Mouse (Mus musculus) hindbrain, embryonic 13.5 days (tissue): ENCODE data around the gene Pcmt1. TPM values are rescaled to one million over a fixed set of nuclear protein-coding genes. Genes with fewer than 3 reads are reported as not detected.
"Not testable (repeated sequence)": the region's sequence is repeated elsewhere in the genome, so short reads cannot be mapped to it uniquely, and the experiment has no call there.

Source experiments
- ATAC-seq: fragments of 200-750 bp; cut with Nextera tagmentation; 2 replicates; pipeline ENCODE4 v1.8.0; 2017; ENCODE audit warnings: moderate TSS enrichment; ENCODE audit not compliant: low FRiP score
- H3K27ac ChIP-seq: fragments of 300-500 bp; sonication (generic); 2 replicates; pipeline ENCODE4 v1.5.1; 2015; ENCODE audit warnings: inconsistent platforms, mild to moderate bottlenecking, moderate library complexity
- H3K27me3 ChIP-seq: fragments of 300-500 bp; sonication (generic); 2 replicates; pipeline ENCODE4 v1.6.1; 2015; ENCODE audit warnings: mild to moderate bottlenecking, inconsistent platforms
- H3K36me3 ChIP-seq: fragments of 300-500 bp; sonication (generic); 2 replicates; pipeline ENCODE4 v1.6.1; 2015; ENCODE audit warnings: mild to moderate bottlenecking, inconsistent platforms
- H3K4me1 ChIP-seq: fragments of 300-500 bp; sonication (generic); replicated peaks from 2 replicates; pipeline ENCODE4 v1.6.1; 2015; ENCODE audit warnings: inconsistent platforms
- H3K4me2 ChIP-seq: fragments of 300-500 bp; sonication (generic); 2 replicates; pipeline ENCODE4 v1.6.1; 2015; ENCODE audit warnings: inconsistent platforms, mild to moderate bottlenecking, moderate library complexity
- H3K4me3 ChIP-seq: fragments of 300-500 bp; sonication (generic); 2 replicates; pipeline ENCODE4 v1.5.1; 2015; ENCODE audit warnings: mild to moderate bottlenecking, inconsistent platforms
- H3K9ac ChIP-seq: fragments of 300-500 bp; sonication (generic); 2 replicates; pipeline ENCODE4 v1.6.1; 2015; ENCODE audit warnings: mild to moderate bottlenecking, inconsistent platforms
- H3K9me3 ChIP-seq: fragments of 300-500 bp; sonication (generic); 2 replicates; pipeline ENCODE4 v1.6.1; 2016; ENCODE audit warnings: inconsistent platforms
- WGBS: fragments of 180-500 bp; shearing (Covaris S2); methylation state at CpG from one replicate; pipeline ENCODE4 v1.1.7; 2015; 5-methylcytosine and 5-hydroxymethylcytosine counted together
- polyA plus RNA-seq: library from polyadenylated mRNA; unstranded; fragments of >200 nt; fragmentation: Nextera tagmentation; extraction: Ambion mirVana; gene quantifications from 2 replicates; pipeline ENCODE4 v1.2.1, GENCODE M21; 2015

The Pcmt1 gene
- polyA plus RNA-seq, 1 experiment from 2014 or later = 171 TPM

GRCm38 (mm10) chr10:7630951-7631720 is 49.8 kb downstream of the Pcmt1 start:
- H3K4me2 ChIP-seq = no peak overlapping the region
- no peaks in the 10 kb centered on the region for H3K27me3 ChIP-seq
- peaks cover 51% of the 10 kb centered on the region for H3K36me3 ChIP-seq
- WGBS = 83% methylated on average over 16 of the region's 16 CpGs
- H3K4me3 ChIP-seq = no peak overlapping the region
- H3K9ac ChIP-seq = no peak overlapping the region
- H3K9me3 ChIP-seq = no peaks in the 10 kb centered on the region
- ATAC-seq = no peak
- no peak overlapping the region for H3K27ac ChIP-seq
- no peaks in the 10 kb centered on the region for H3K4me1 ChIP-seq

- WGBS = 92% methylated on average over 5 of the region's 5 CpGs
- Histone ChIP-seq H3K27ac (no peak overlapping the region), H3K9ac (no peak overlapping the region), H3K9me3 (no peaks in the 10 kb centered on the region), H3K4me2 (no peak overlapping the region), H3K36me3 (peaks cover 53% of the 10 kb centered on the region), H3K27me3 (no peaks in the 10 kb centered on the region), H3K4me3 (no peak overlapping the region), H3K4me1 (no peaks in the 10 kb centered on the region)
- ATAC-seq = no peak
Measured at GRCm38 (mm10) chr10:7630286-7630685, 50.6 kb downstream of the Pcmt1 start.

- Histone ChIP-seq H3K9me3 (no peaks in the 10 kb centered on the region), H3K4me1 (no peaks in the 10 kb centered on the region), H3K4me2 (no peak overlapping the region), H3K27ac (no peak overlapping the region), H3K36me3 (peaks cover 57% of the 10 kb centered on the region), H3K27me3 (no peaks in the 10 kb centered on the region), H3K4me3 (no peak overlapping the region), H3K9ac (no peak overlapping the region)
- ATAC-seq = no peak
- 96% methylated on average over 4 of the region's 4 CpGs for WGBS
Measured at GRCm38 (mm10) chr10:7629092-7629491, 51.8 kb downstream of the Pcmt1 start.

- Histone ChIP-seq H3K27ac (no peak overlapping the region), H3K9me3 (no peaks in the 10 kb centered on the region), H3K9ac (no peak overlapping the region), H3K4me2 (no peak overlapping the region), H3K4me1 (no peaks in the 10 kb centered on the region), H3K36me3 (peaks cover 45% of the 10 kb centered on the region), H3K4me3 (no peak overlapping the region), H3K27me3 (no peaks in the 10 kb centered on the region)
- 97% methylated on average over 3 of the region's 3 CpGs for WGBS
- ATAC-seq = no peak
Measured at GRCm38 (mm10) chr10:7623861-7624518, 56.9 kb downstream of the Pcmt1 start.

- 94% methylated on average over 3 of the region's 3 CpGs for WGBS
- Histone ChIP-seq H3K9ac (no peak overlapping the region), H3K4me2 (no peak overlapping the region), H3K36me3 (peaks cover 32% of the 10 kb centered on the region), H3K4me3 (no peak overlapping the region), H3K27ac (no peak overlapping the region), H3K9me3 (no peaks in the 10 kb centered on the region), H3K27me3 (no peaks in the 10 kb centered on the region), H3K4me1 (no peaks in the 10 kb centered on the region)
- ATAC-seq = no peak
Measured at GRCm38 (mm10) chr10:7622378-7622777, 58.6 kb downstream of the Pcmt1 start.

DNA sequence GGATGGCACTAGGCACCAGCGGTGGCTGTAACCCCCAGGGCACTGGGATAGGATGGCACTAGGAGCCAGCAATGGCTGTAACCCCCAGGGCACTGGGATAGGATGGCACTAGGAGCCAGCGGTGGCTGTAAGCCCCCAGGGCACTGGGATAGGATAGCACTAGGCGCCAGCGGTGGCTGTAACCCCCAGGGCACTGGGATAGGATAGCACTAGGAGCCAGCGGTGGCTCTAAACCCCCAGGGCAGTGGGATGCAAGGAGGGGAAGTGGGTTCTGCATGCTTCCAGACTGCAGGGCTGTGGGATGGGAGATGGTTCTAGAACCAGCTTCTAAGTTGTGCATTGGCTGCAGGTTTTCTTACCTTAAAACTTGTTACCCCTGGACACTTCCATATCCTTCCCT is 60.2 kb downstream of the Pcmt1 start:
- Histone ChIP-seq H3K4me3 (no peak overlapping the region), H3K9me3 (no peaks in the 10 kb centered on the region), H3K4me1 (no peaks in the 10 kb centered on the region), H3K36me3 (peaks cover 33% of the 10 kb centered on the region), H3K4me2 (no peak overlapping the region), H3K27me3 (no peaks in the 10 kb centered on the region), H3K9ac (no peak overlapping the region), H3K27ac (no peak overlapping the region)
- ATAC-seq = no peak
- 68% methylated on average over 5 of the region's 5 CpGs for WGBS

GRCm38 (mm10) chr10:7619821-7620241 is 61.1 kb downstream of the Pcmt1 start:
- Histone ChIP-seq H3K4me1 (no peaks in the 10 kb centered on the region), H3K27me3 (no peaks in the 10 kb centered on the region), H3K4me2 (no peak overlapping the region), H3K36me3 (peaks cover 36% of the 10 kb centered on the region), H3K9ac (no peak overlapping the region), H3K4me3 (no peak overlapping the region), H3K27ac (no peak overlapping the region), H3K9me3 (peaks cover 1% of the 10 kb centered on the region)
- WGBS = 61% methylated on average over 3 of the region's 5 CpGs
- ATAC-seq = peak; percentile 54; the same call in 1 of the 2 replicates

DNA sequence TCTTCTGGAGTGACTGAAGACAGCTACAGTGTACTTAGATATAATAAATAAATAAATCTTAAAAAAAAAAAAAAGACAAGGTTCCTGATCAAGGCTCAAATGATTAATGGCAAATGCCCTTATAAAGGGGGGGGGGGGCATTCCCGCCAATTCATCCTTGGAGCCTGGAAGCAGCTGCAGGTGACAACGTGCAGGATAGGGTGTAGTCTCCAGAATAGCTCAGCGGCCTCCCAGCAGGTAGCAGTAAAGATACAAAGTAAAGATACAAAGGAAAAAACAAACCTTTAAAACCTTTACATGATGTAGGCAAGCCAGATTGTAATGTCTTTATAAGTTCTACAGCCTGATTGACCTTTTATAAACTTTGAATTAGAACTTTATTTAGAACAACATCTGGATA is 63.4 kb downstream of the Pcmt1 start:
- not testable (repeated sequence) for H3K27ac ChIP-seq, H3K4me1 ChIP-seq, H3K4me2 ChIP-seq, H3K27me3 ChIP-seq, H3K9me3 ChIP-seq, H3K9ac ChIP-seq, ATAC-seq, H3K4me3 ChIP-seq
- 25% methylated on average over 3 of the region's 3 CpGs for WGBS
- peaks cover 26% of the 10 kb centered on the region for H3K36me3 ChIP-seq

GRCm38 (mm10) chr10:7617146-7617545 is 63.8 kb downstream of the Pcmt1 start:
- H3K4me1 ChIP-seq, H3K9me3 ChIP-seq, ATAC-seq, H3K4me2 ChIP-seq, H3K4me3 ChIP-seq, H3K27ac ChIP-seq, H3K27me3 ChIP-seq, H3K9ac ChIP-seq: not testable (repeated sequence)
- peaks cover 22% of the 10 kb centered on the region for H3K36me3 ChIP-seq
- 87% methylated on average over 11 of the region's 11 CpGs for WGBS

GRCm38 (mm10) chr10:7614834-7615233 is 66.1 kb downstream of the Pcmt1 start:
- Histone ChIP-seq H3K4me1 (no peaks in the 10 kb centered on the region), H3K27ac (no peak overlapping the region), H3K9me3 (peaks cover 5% of the 10 kb centered on the region), H3K4me3 (no peak overlapping the region), H3K27me3 (no peaks in the 10 kb centered on the region), H3K9ac (no peak overlapping the region), H3K36me3 (peaks cover 33% of the 10 kb centered on the region), H3K4me2 (no peak overlapping the region)
- WGBS = 84% methylated on average over 8 of the region's 8 CpGs
- ATAC-seq = no peak

- H3K9ac ChIP-seq, H3K27me3 ChIP-seq, H3K9me3 ChIP-seq, ATAC-seq, H3K4me1 ChIP-seq, H3K4me2 ChIP-seq, H3K27ac ChIP-seq, H3K4me3 ChIP-seq: not testable (repeated sequence)
- peaks cover 47% of the 10 kb centered on the region for H3K36me3 ChIP-seq
Measured at GRCm38 (mm10) chr10:7612210-7612609, 68.7 kb downstream of the Pcmt1 start.

DNA sequence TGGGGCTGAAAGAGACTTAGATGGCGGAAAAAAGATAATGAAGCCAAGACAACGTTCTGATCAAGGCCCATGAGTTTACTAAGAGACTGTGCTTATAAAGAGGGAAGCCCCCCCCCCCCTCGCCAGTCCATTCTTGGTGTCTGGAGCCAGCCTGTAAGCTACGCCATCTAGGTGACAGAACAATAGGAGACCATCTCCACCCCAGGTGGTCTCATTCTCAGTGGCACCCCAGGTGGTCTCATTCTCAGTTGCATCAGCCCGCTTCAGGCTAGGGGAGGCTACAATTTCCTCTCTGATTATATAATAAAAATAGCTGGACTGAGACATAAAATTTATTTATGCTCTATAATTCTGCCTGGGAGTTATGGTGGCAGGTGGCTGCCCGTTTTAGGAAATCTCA is 69.3 kb downstream of the Pcmt1 start:
- ATAC-seq = no peak
- Histone ChIP-seq H3K36me3 (peaks cover 41% of the 10 kb centered on the region), H3K27ac (no peak overlapping the region), H3K9me3 (peaks cover 5% of the 10 kb centered on the region), H3K9ac (no peak overlapping the region), H3K4me3 (no peak overlapping the region), H3K4me2 (no peak overlapping the region), H3K4me1 (no peaks in the 10 kb centered on the region), H3K27me3 (no peaks in the 10 kb centered on the region)
- WGBS = 63% methylated on average over 6 of the region's 6 CpGs

DNA sequence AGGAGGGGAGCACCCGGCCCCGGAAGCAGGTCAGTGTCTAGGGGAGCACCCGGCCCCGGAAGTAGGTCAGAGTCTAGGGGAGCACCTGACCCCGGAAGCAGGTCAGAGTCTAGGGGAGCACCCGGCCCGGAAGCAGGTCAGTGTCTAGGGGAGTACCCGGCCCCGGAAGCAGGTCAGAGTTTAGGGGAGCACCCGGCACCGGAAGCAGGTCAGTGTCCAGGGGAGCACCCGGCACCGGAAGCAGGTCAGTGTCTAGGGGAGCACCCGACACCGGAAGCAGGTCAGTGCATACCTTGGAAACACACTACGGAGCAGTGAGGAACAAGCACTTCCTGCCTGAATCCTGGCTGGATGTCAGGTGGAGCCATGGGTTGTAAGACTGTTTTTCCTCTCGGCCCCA is 72.3 kb downstream of the Pcmt1 start:
- no peaks in the 10 kb centered on the region for H3K9me3 ChIP-seq
- H3K4me2 ChIP-seq = no peak overlapping the region
- no peak for ATAC-seq
- no peaks in the 10 kb centered on the region for H3K27me3 ChIP-seq
- peaks cover 36% of the 10 kb centered on the region for H3K36me3 ChIP-seq
- H3K4me1 ChIP-seq = no peaks in the 10 kb centered on the region
- no peak overlapping the region for H3K27ac ChIP-seq
- WGBS = 93% methylated on average over 17 of the region's 17 CpGs
- no peak overlapping the region for H3K9ac ChIP-seq
- H3K4me3 ChIP-seq = no peak overlapping the region
